Mouse (Mus musculus) MEL (cell line): Measurements from ENCODE around the gene Prkag3. TPM values are rescaled to one million over a fixed set of nuclear protein-coding genes. Genes with fewer than 3 reads are reported as not detected.

Experiments
- DNase-seq: peaks from one replicate; pipeline ENCODE4 v3.0.0; 2011; ENCODE audit warnings: low read depth, low spot score
- H3K27ac ChIP-seq: 2 replicates; pipeline ENCODE4 v1.5.1; 2012; ENCODE audit warnings: low read depth, mild to moderate bottlenecking, control low read depth, low read length, moderate library complexity; ENCODE audit not compliant: control insufficient read depth
- H3K27me3 ChIP-seq, 2 experiments: fragments of 150-350 bp in 1 of 2; sonication (generic) in 1 of 2; 2 replicates each; pipeline ENCODE4 v1.6.1; 2012; ENCODE audit warnings: low read length in 2 of 2, mild to moderate bottlenecking in 2 of 2, improper control_type of control experiment in 1 of 2, moderate library complexity in 1 of 2; ENCODE audit not compliant: insufficient read depth in 2 of 2, control insufficient read depth in 1 of 2
- H3K36me3 ChIP-seq, 2 experiments: 2 replicates each; pipeline ENCODE4 v1.6.1; 2012 to 2014; ENCODE audit warnings: low read length in 2 of 2, improper control_type of control experiment in 1 of 2, inconsistent platforms in 1 of 2, mild to moderate bottlenecking in 1 of 2; ENCODE audit not compliant: insufficient read depth in 2 of 2, control insufficient read depth in 1 of 2
- H3K4me1 ChIP-seq, 2 experiments: fragments of 150-350 bp in 1 of 2; sonication (generic) in 1 of 2; 2 replicates each; pipeline ENCODE4 v1.6.1; 2012; ENCODE audit warnings: low read length in 2 of 2, improper control_type of control experiment in 1 of 2, mild to moderate bottlenecking in 1 of 2; ENCODE audit not compliant: insufficient read depth in 2 of 2, control insufficient read depth in 1 of 2
- H3K4me3 ChIP-seq, 2 experiments: fragments of 150-350 bp in 1 of 2; sonication (generic) in 1 of 2; 2 replicates each; pipeline ENCODE4 v1.5.1; 2012; ENCODE audit warnings: low read depth in 2 of 2, low read length in 2 of 2, mild to moderate bottlenecking in 2 of 2, moderate library complexity in 2 of 2, control low read depth in 1 of 2, improper control_type of control experiment in 1 of 2; ENCODE audit not compliant: control insufficient read depth in 1 of 2, insufficient read depth in 1 of 2
- H3K79me2 ChIP-seq: 2 replicates; pipeline ENCODE4 v1.6.1; 2012; ENCODE audit warnings: mild to moderate bottlenecking, low read length, moderate library complexity; ENCODE audit not compliant: control insufficient read depth, poor library complexity, insufficient read depth
- H3K9ac ChIP-seq: 2 replicates; pipeline ENCODE4 v1.6.1; 2012; ENCODE audit warnings: low read depth, mild to moderate bottlenecking, control low read depth, low read length, moderate library complexity; ENCODE audit not compliant: control insufficient read depth, poor library complexity, severe bottlenecking
- H3K9me3 ChIP-seq: fragments of 150-350 bp; sonication (generic); replicated peaks from 2 replicates; pipeline ENCODE4 v1.6.1; 2012; ENCODE audit warnings: mild to moderate bottlenecking, low read length, improper control_type of control experiment, moderate library complexity; ENCODE audit not compliant: insufficient read depth
- CTCF ChIP-seq, 3 experiments: IDR thresholded peaks in 2 of 3; conservative IDR thresholded peaks in 1 of 3; 2 replicates each; pipeline ENCODE4 v1.5.1; 2011 to 2012; ENCODE audit warnings: low read length in 3 of 3, low read depth in 2 of 3, mild to moderate bottlenecking in 2 of 3, improper control_type of control experiment in 1 of 3, inconsistent platforms in 1 of 3, mixed read lengths in 1 of 3, moderate library complexity in 1 of 3; ENCODE audit not compliant: control insufficient read depth in 1 of 3, insufficient read depth in 1 of 3, poor library complexity in 1 of 3, severe bottlenecking in 1 of 3
- EP300 ChIP-seq, 2 experiments: IDR thresholded peaks; 2 replicates each; pipeline ENCODE4 v1.6.1; 2011; ENCODE audit warnings: improper control_type of control experiment in 2 of 2, low read length in 2 of 2, low read depth in 1 of 2, mild to moderate bottlenecking in 1 of 2
- ETS1 ChIP-seq: IDR thresholded peaks from 2 replicates; pipeline ENCODE4 v1.6.1; 2012; ENCODE audit warnings: low read depth, mild to moderate bottlenecking, inconsistent platforms, low read length, improper control_type of control experiment, moderate library complexity
- JUND ChIP-seq: IDR thresholded peaks from 2 replicates; pipeline ENCODE4 v1.6.1; 2011; ENCODE audit warnings: low read depth, mild to moderate bottlenecking, improper control_type of control experiment, low read length
- MAX ChIP-seq: IDR thresholded peaks from 2 replicates; pipeline ENCODE4 v1.6.1; 2011; ENCODE audit warnings: low read length, improper control_type of control experiment
- MAZ ChIP-seq: IDR thresholded peaks from 2 replicates; pipeline ENCODE4 v1.6.1; 2012; ENCODE audit warnings: low read depth, mild to moderate bottlenecking, inconsistent platforms, low read length, improper control_type of control experiment
- MYB ChIP-seq: IDR thresholded peaks from 2 replicates; pipeline ENCODE4 v1.6.1; 2011; ENCODE audit warnings: mild to moderate bottlenecking, low read depth, low read length, improper control_type of control experiment
- MYC ChIP-seq: IDR thresholded peaks from 2 replicates; pipeline ENCODE4 v1.6.1; 2011; ENCODE audit warnings: low read depth, mild to moderate bottlenecking, low read length, improper control_type of control experiment, moderate library complexity
- NELFE ChIP-seq: IDR thresholded peaks from 2 replicates; pipeline ENCODE4 v1.6.1; 2011; ENCODE audit warnings: low read depth, low read length, improper control_type of control experiment
- POLR2A ChIP-seq, 2 experiments: IDR thresholded peaks; 2 replicates each; pipeline ENCODE4 v1.6.1; 2011 to 2012; ENCODE audit warnings: low read length in 2 of 2, mild to moderate bottlenecking in 2 of 2, control low read depth in 1 of 2, improper control_type of control experiment in 1 of 2, low read depth in 1 of 2, moderate library complexity in 1 of 2; ENCODE audit not compliant: control insufficient read depth in 1 of 2, insufficient read depth in 1 of 2, poor library complexity in 1 of 2
- RAD21 ChIP-seq: IDR thresholded peaks from 2 replicates; pipeline ENCODE4 v1.6.1; 2011; ENCODE audit warnings: mild to moderate bottlenecking, low read depth, low read length, improper control_type of control experiment
- SMC3 ChIP-seq: IDR thresholded peaks from 2 replicates; pipeline ENCODE4 v1.6.1; 2011; ENCODE audit warnings: low read depth, low read length, improper control_type of control experiment
- TAL1 ChIP-seq: IDR thresholded peaks from 2 replicates; pipeline ENCODE4 v1.6.1; 2012; ENCODE audit warnings: mild to moderate bottlenecking, inconsistent platforms, low read length, moderate library complexity, mixed read lengths
- TBP ChIP-seq: IDR thresholded peaks from 2 replicates; pipeline ENCODE4 v1.8.0; 2011; ENCODE audit warnings: low read depth, low read length, improper control_type of control experiment
- TCF12 ChIP-seq: IDR thresholded peaks from 2 replicates; pipeline ENCODE4 v1.6.1; 2014; ENCODE audit warnings: low read depth, mild to moderate bottlenecking, inconsistent platforms, low read length, improper control_type of control experiment, moderate library complexity
- USF2 ChIP-seq, 2 experiments: IDR thresholded peaks; 2 replicates each; pipeline ENCODE4 v1.6.1; 2011 to 2012; ENCODE audit warnings: improper control_type of control experiment in 2 of 2, low read length in 2 of 2, borderline replicate concordance in 1 of 2, inconsistent platforms in 1 of 2, low read depth in 1 of 2, mild to moderate bottlenecking in 1 of 2; ENCODE audit not compliant: insufficient read depth in 1 of 2
- ZC3H11A ChIP-seq: IDR thresholded peaks from 2 replicates; pipeline ENCODE4 v1.6.1; 2012; ENCODE audit warnings: low read depth, mild to moderate bottlenecking, inconsistent platforms, low read length, improper control_type of control experiment
- ZMIZ1 ChIP-seq: IDR thresholded peaks from 2 replicates; pipeline ENCODE4 v1.6.1; 2012; ENCODE audit warnings: low read depth, mild to moderate bottlenecking, inconsistent platforms, low read length, improper control_type of control experiment, moderate library complexity
- ZNF384 ChIP-seq: IDR thresholded peaks from 2 replicates; pipeline ENCODE4 v1.6.1; 2012; ENCODE audit warnings: low read depth, mild to moderate bottlenecking, inconsistent platforms, low read length, improper control_type of control experiment
- polyA plus RNA-seq, 2 experiments: library from polyadenylated mRNA; stranded (reverse) in 1 of 2; unstranded in 1 of 2; fragments of >175 nt in 1 of 2; fragments of >200 nt in 1 of 2; gene quantifications; 2 replicates each; pipeline versions ENCODE4 v1.2.1 to v1.2.4; 2012; ENCODE audit warnings: low replicate concordance in 2 of 2, low read depth in 1 of 2; ENCODE audit not compliant: insufficient read length in 2 of 2, insufficient read depth in 1 of 2, missing spikeins in 1 of 2
- total RNA-seq: library from RNA; depleted of rRNA; stranded (reverse); fragments of 300-350 nt; gene quantifications from 2 replicates; pipeline ENCODE4 v1.2.3, GENCODE M21; 2012

Prkag3 gene
- total and polyA plus RNA-seq, 3 experiments: 0.03 TPM; not detected in 2

DNA sequence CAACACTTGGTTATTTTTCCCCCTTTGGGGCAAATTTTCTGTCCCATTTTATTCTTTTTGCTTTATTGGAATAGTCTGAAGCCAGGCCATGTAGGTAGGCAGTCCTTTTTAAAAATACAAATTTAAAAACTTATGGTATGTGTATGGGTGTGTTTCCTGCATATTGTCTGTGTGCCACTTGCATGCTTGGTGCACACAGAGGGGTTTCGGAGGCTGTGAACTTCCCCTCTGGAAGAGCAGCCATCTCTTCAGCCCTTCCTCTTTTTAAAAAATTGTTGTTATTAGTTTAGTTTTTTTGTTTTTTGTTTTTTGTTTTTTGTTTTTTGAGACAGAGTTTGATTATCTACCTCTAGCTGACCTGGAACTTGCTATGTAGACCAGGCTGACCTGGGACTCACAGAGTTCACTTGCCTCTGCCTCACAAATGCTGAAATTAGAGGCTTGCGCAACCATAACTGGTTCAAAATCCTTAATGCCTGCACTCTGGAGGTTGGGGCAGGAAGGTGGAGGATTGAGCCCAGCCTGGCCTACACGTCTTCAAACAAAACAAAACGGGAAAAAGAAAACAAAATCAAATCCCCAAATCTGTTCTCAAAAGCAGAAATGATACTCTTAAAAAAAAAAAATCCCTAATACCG, 36.4 kb downstream of the Prkag3 start:
- peak overlapping the region; percentile 68 to 70 for H3K4me3 ChIP-seq
- peaks cover 0 to 16% of the 10 kb centered on the region in 2 experiments; a peak in 2 of 4 replicates for H3K4me1 ChIP-seq

DNA sequence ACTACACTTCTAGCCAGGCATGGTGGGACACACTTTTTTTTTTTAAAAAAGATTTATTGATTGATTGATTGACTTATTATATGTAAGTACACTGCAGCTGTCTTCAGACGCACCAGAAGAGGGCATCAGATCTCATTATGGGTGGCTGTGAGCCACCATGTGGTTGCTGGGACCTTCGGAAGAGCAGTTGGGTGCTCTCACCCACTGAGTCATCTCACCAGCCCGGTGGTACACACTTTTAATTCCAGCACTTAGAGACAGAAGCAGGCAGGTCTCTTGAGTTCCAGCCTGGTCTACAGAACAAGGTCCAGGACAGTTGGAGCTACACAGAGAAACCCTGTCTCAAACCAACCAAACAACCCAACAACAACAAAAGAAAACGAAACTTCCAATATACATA, 37.0 kb downstream of the Prkag3 start:
- Histone ChIP-seq H3K27me3 (no peaks in the 10 kb centered on the region), H3K27ac (peak overlapping the region; percentile 20), H3K4me1 (peaks cover 0 to 16% of the 10 kb centered on the region in 2 experiments; a peak in 2 of 4 replicates), H3K79me2 (no peaks in the 10 kb centered on the region), H3K9ac (peak overlapping the region; percentile 79), H3K9me3 (no peaks in the 10 kb centered on the region), H3K36me3 (0 out of 4 replicates have a peak, but pooled peaks cover 0 to 3% of the 10 kb centered on the region in 2 experiments), H3K4me3 (peak overlapping the region; percentile 68 to 70)
- TF ChIP-seq CTCF (IDR thresholded peaks at IDR 0.05 in 2 of 3, conservative IDR thresholded peaks at IDR 0.05 in 1 of 3; ENCODE audit: control insufficient read depth in 1 of 3, insufficient read depth in 1 of 3, low read depth in 2 of 3, low read length in 3 of 3, poor library complexity in 1 of 3, severe bottlenecking in 1 of 3): peak; percentile 9 to 45 (median 20); a peak in 4 of 6 replicates
- peak; percentile 46; the same call in 1 of the 2 replicates for TF ChIP-seq MAX
- peak in 1 of 2 experiments; percentile 56; a peak in 2 of 4 replicates for TF ChIP-seq POLR2A (IDR thresholded peaks at IDR 0.05; ENCODE audit: control insufficient read depth in 1 of 2, insufficient read depth in 1 of 2, low read depth in 1 of 2, low read length in 2 of 2, poor library complexity in 1 of 2)
- no peak for TF ChIP-seq ZMIZ1
- 0 out of 2 replicates have a peak, but pooled peaks have one; percentile 32 for TF ChIP-seq NELFE
- no peak for TF ChIP-seq TCF12
- peak; percentile 30; the same call in 1 of the 2 replicates for TF ChIP-seq TBP
- 0 out of 2 replicates have a peak, but pooled peaks have one; percentile 48 for TF ChIP-seq MYC
- peak; percentile 29; the same call in 1 of the 2 replicates for TF ChIP-seq SMC3
- DNase-seq: peak; percentile 65

More for the DNA sequence above, 36.4 kb downstream of the Prkag3 start:
- H3K27me3 ChIP-seq: no peaks in the 10 kb centered on the region
- 0 out of 4 replicates have a peak, but pooled peaks cover 0 to 3% of the 10 kb centered on the region in 2 experiments for H3K36me3 ChIP-seq
- peak overlapping the region; percentile 79 for H3K9ac ChIP-seq
- H3K79me2 ChIP-seq: no peaks in the 10 kb centered on the region
- no peaks in the 10 kb centered on the region for H3K9me3 ChIP-seq
- DNase-seq: peak; percentile 65
- TF ChIP-seq EP300 (IDR thresholded peaks at IDR 0.05; ENCODE audit: low read depth in 1 of 2, low read length in 2 of 2) (peak in 1 of 2 experiments; percentile 22; a peak in 1 of 4 replicates), ZC3H11A (no peak), USF2 (IDR thresholded peaks at IDR 0.05; ENCODE audit: borderline replicate concordance in 1 of 2, insufficient read depth in 1 of 2, low read depth in 1 of 2, low read length in 2 of 2) (no peak), RAD21 (no peak)
- no peak overlapping the region; the same call in 1 of the 2 replicates for H3K27ac ChIP-seq

- Histone ChIP-seq H3K4me1 (peaks cover 0 to 10% of the 10 kb centered on the region in 2 experiments; a peak in 2 of 4 replicates), H3K4me3 (no peak overlapping the region), H3K27ac (no peak overlapping the region), H3K9ac (no peak overlapping the region), H3K36me3 (0 out of 4 replicates have a peak, but pooled peaks cover 0 to 3% of the 10 kb centered on the region in 2 experiments), H3K9me3 (no peaks in the 10 kb centered on the region), H3K79me2 (no peaks in the 10 kb centered on the region), H3K27me3 (no peaks in the 10 kb centered on the region)
- no peak for TF ChIP-seq NELFE
- no peak for TF ChIP-seq ZNF384
- TF ChIP-seq TAL1: no peak
- TF ChIP-seq JUND: no peak
- TF ChIP-seq MAZ: no peak
- TF ChIP-seq ETS1: no peak
- TF ChIP-seq MYB: no peak
- TF ChIP-seq SMC3: no peak
- no peak for TF ChIP-seq CTCF (IDR thresholded peaks at IDR 0.05 in 2 of 3, conservative IDR thresholded peaks at IDR 0.05 in 1 of 3; ENCODE audit: control insufficient read depth in 1 of 3, insufficient read depth in 1 of 3, low read depth in 2 of 3, low read length in 3 of 3, poor library complexity in 1 of 3, severe bottlenecking in 1 of 3)
- TF ChIP-seq TCF12: no peak
- TF ChIP-seq TBP: no peak
- DNase-seq: no peak
These were observed 39.5 kb downstream of the Prkag3 start for GRCm38 (mm10) chr1:74709566-74709965.
